In the genomic region with DNA sequence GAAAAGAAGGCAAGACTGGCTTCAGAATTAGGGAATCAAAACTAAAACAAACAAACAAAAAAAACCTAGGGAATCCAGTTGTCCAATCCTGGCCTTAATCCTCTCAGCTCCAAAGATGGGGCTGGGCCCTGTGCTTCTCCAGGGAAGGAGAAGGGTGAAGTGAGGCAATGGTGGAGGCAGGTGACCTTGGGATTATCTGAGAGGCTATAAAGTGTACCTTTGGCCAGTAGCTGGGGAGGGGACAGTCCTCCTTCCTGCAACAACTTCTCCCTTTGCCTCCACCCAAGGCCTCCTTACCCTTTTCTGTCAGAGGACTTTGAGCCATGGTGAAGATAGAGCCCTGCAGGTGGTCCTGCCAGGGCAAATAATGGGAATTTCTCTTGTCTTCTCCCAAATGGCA, we compare ENCODE assay signal across 11 mouse cellular contexts. TPM values are rescaled to one million over a fixed set of nuclear protein-coding genes. Genes with fewer than 3 reads are reported as not detected.
DNase-seq lines count a peak whose midpoint lies in the region; ATAC-seq and TF ChIP-seq lines count a peak whose summit lies in the region.
"Had no signal": no experiment of that assay in that cellular context is flagged by ENCODE, and none has a peak within 500 bp of the region (broad histone marks: within the 10 kb centered on the region; RNA-seq: fewer than 3 reads in every experiment).

No protein-coding gene starts in this region.

- no peak for TF ChIP-seq EP300 in heart, adult 2 months (IDR thresholded peaks at IDR 0.05; ENCODE audit: insufficient read depth, low read depth, low read length)

- DNase-seq in heart, adult 2 months: peak; percentile 17 to 34
- DNase-seq in heart, postnatal 25 days (ENCODE audit: low spot score): no peak
- DNase-seq in spleen, adult 2 months (ENCODE audit: low read depth in 1 of 2, low spot score in 2 of 2): no peak
- no peak for DNase-seq in spleen, adult 12 weeks (ENCODE audit: low spot score)
- DNase-seq in yolk sac, embryonic 10.5 days (ENCODE audit: low spot score): peak; percentile 85
- no peak for DNase-seq in retina, embryonic 14.5 days (ENCODE audit: low spot score)
- DNase-seq: retina, postnatal 1 day had no signal

- peak; percentile 54 for ATAC-seq in intestine, embryonic 16.5 days

- no peak; the same call in 1 of the 2 replicates for TF ChIP-seq POLR2A in heart, adult 2 months (IDR thresholded peaks at IDR 0.05; ENCODE audit: insufficient read depth, low read depth, low read length)
- no peak for TF ChIP-seq POLR2A in spleen, adult 2 months (IDR thresholded peaks at IDR 0.05; ENCODE audit: low read depth, low read length)

- H3K9me3 ChIP-seq in intestine, embryonic 16.5 days (ENCODE audit: control insufficient read depth, low read length): no peaks in the 10 kb centered on the region
- H3K9me3 ChIP-seq: embryonic facial prominence, embryonic 15.5 days; lung, embryonic 15.5 days had no signal

- peak overlapping the region; percentile 86 for H3K4me2 ChIP-seq in intestine, embryonic 16.5 days (ENCODE audit: low read depth, low read length)

- H3K36me3 ChIP-seq in heart, adult 2 months (ENCODE audit: control insufficient read depth, insufficient read depth, low read length): peaks cover 14% of the 10 kb centered on the region
- H3K36me3 ChIP-seq in spleen, adult 2 months (ENCODE audit: control insufficient read depth, insufficient read depth, low read length): peaks cover 10% of the 10 kb centered on the region
- H3K36me3 ChIP-seq in intestine, embryonic 16.5 days (ENCODE audit: control insufficient read depth, insufficient read depth, low read length): 0 out of 2 replicates have a peak, but pooled peaks cover under 1% of the 10 kb centered on the region

- peaks cover 1% of the 10 kb centered on the region; the same call in 1 of the 2 replicates for H3K79me2 ChIP-seq in heart, adult 2 months (replicated peaks; ENCODE audit: control insufficient read depth, insufficient read depth, low read length)

- H3K27me3 ChIP-seq in heart, adult 2 months (ENCODE audit: control insufficient read depth, insufficient read depth, low read length): no peaks in the 10 kb centered on the region
- H3K27me3 ChIP-seq in spleen, adult 2 months (ENCODE audit: control insufficient read depth, insufficient read depth, low read length): no peaks in the 10 kb centered on the region
- H3K27me3 ChIP-seq in intestine, embryonic 16.5 days (replicated peaks; ENCODE audit: control insufficient read depth, insufficient read depth, low read length): no peaks in the 10 kb centered on the region
- H3K27me3 ChIP-seq: CH12.LX; embryonic facial prominence, embryonic 15.5 days; lung, embryonic 15.5 days had no signal

- H3K4me1 ChIP-seq in heart, adult 2 months (ENCODE audit: control insufficient read depth, insufficient read depth, low read length): peaks cover 9% of the 10 kb centered on the region
- peaks cover 4% of the 10 kb centered on the region; the same call in 1 of the 2 replicates for H3K4me1 ChIP-seq in spleen, adult 2 months (ENCODE audit: control insufficient read depth, insufficient read depth, insufficient read length)
- peaks cover 16% of the 10 kb centered on the region for H3K4me1 ChIP-seq in intestine, embryonic 16.5 days (ENCODE audit: control insufficient read depth, insufficient read depth, low read length)

- H3K4me3 ChIP-seq in heart, adult 2 months: peak overlapping the region; percentile 99
- peak overlapping the region; percentile 5; the same call in 1 of the 2 replicates for H3K4me3 ChIP-seq in spleen, adult 2 months (ENCODE audit: extremely low read depth, insufficient read depth, insufficient read length)
- peak overlapping the region; percentile 87 for H3K4me3 ChIP-seq in intestine, embryonic 16.5 days (ENCODE audit: low read length)

- TF ChIP-seq CTCF in heart, adult 2 months (IDR thresholded peaks at IDR 0.05): no peak
- TF ChIP-seq CTCF in spleen, adult 2 months (IDR thresholded peaks at IDR 0.05; ENCODE audit: extremely low read depth, insufficient read depth, insufficient read length, insufficient replicate concordance): no peak

- peak overlapping the region; percentile 98 for H3K27ac ChIP-seq in heart, adult 2 months
- peak overlapping the region; percentile 23; the same call in 1 of the 2 replicates for H3K27ac ChIP-seq in spleen, adult 2 months (ENCODE audit: insufficient read depth, low read length)
- peak overlapping the region; percentile 89 for H3K27ac ChIP-seq in intestine, embryonic 16.5 days (ENCODE audit: low read length)
- H3K27ac ChIP-seq: embryonic facial prominence, embryonic 15.5 days; lung, embryonic 15.5 days had no signal

- peak overlapping the region; percentile 59; the same call in 1 of the 2 replicates for H3K9ac ChIP-seq in heart, adult 2 months (ENCODE audit: low read depth, low read length)
- H3K9ac ChIP-seq in intestine, embryonic 16.5 days (ENCODE audit: low read depth, low read length): no peak overlapping the region
- H3K9ac ChIP-seq: embryonic facial prominence, embryonic 15.5 days had no signal

- intact Hi-C loops in heart, adult 2 months (cut with DNase I): no loop called here
- intact Hi-C loops in heart, postnatal 25 days (cut with DNase I): no loop called here

RNA-seq across cellular contexts. Expression of a gene that starts 1.3 kb away (rescaled TPM):
- total RNA-seq in heart, adult 2 months (2021): 100 to 1,000 TPM in 1 of 2 experiments, 10 to 100 TPM in 1; 87.7 to 108 TPM
- polyA plus RNA-seq in heart, adult 2 months (2012; rRNA removed): 186 and 232 TPM in 2 replicates
- 100 to 1,000 TPM; 106 to 108 TPM for total RNA-seq in heart, postnatal 25 days (2021)
- 88.9 and 126 TPM in 2 replicates for polyA plus RNA-seq in spleen, adult 2 months (2012; rRNA removed)
- 105 and 126 TPM in 2 replicates for polyA plus RNA-seq in intestine, embryonic 16.5 days (2015; fragmentation: Nextera tagmentation; extraction: Ambion mirVana)

RNA-seq across cellular contexts. Expression of a gene that starts 8.2 kb away (rescaled TPM):
- 10 to 100 TPM; 18.9 to 19.7 TPM for total RNA-seq in heart, adult 2 months (2021)
- polyA plus RNA-seq in heart, adult 2 months (2012; rRNA removed): 14.7 and 28.1 TPM in 2 replicates
- 10 to 100 TPM; 17.1 to 17.9 TPM for total RNA-seq in heart, postnatal 25 days (2021)
- 18.9 and 19.4 TPM in 2 replicates for polyA plus RNA-seq in spleen, adult 2 months (2012; rRNA removed)
- 14.6 and 15.0 TPM in 2 replicates for polyA plus RNA-seq in intestine, embryonic 16.5 days (2015; fragmentation: Nextera tagmentation; extraction: Ambion mirVana)

RNA-seq across cellular contexts. Expression of a gene that starts 43.1 kb away (rescaled TPM):
- total RNA-seq in heart, adult 2 months (2021): 10 to 100 TPM; 47.9 to 54.9 TPM
- polyA plus RNA-seq in heart, adult 2 months (2012; rRNA removed): 22.9 and 39.2 TPM in 2 replicates
- total RNA-seq in heart, postnatal 25 days (2021): 10 to 100 TPM; 41.2 to 46.8 TPM
- polyA plus RNA-seq in spleen, adult 2 months (2012; rRNA removed): 25.4 and 34.1 TPM in 2 replicates
- 73.7 and 76.8 TPM in 2 replicates for polyA plus RNA-seq in intestine, embryonic 16.5 days (2015; fragmentation: Nextera tagmentation; extraction: Ambion mirVana)

RNA-seq across cellular contexts. Expression of a gene that starts 52.5 kb away (rescaled TPM):
- 1 to 10 TPM; 5.7 to 5.9 TPM for total RNA-seq in heart, adult 2 months (2021)
- polyA plus RNA-seq in heart, adult 2 months (2012; rRNA removed): 7.5 and 10.4 TPM in 2 replicates
- 1 to 10 TPM; 5.7 to 7.3 TPM for total RNA-seq in heart, postnatal 25 days (2021)
- polyA plus RNA-seq in spleen, adult 2 months (2012; rRNA removed): 5.3 and 5.5 TPM in 2 replicates
- polyA plus RNA-seq in intestine, embryonic 16.5 days (2015; fragmentation: Nextera tagmentation; extraction: Ambion mirVana): 7.5 and 7.8 TPM in 2 replicates

RNA-seq across cellular contexts. Expression of a gene that starts 52.6 kb away (rescaled TPM):
- total RNA-seq in heart, adult 2 months (2021): 1 to 10 TPM; 5.6 to 6.3 TPM
- 2.3 and 5.3 TPM in 2 replicates for polyA plus RNA-seq in heart, adult 2 months (2012; rRNA removed)
- total RNA-seq in heart, postnatal 25 days (2021): 1 to 10 TPM; 5.4 to 6.4 TPM
- polyA plus RNA-seq in spleen, adult 2 months (2012; rRNA removed): 2.2 and 2.4 TPM in 2 replicates
- polyA plus RNA-seq in intestine, embryonic 16.5 days (2015; fragmentation: Nextera tagmentation; extraction: Ambion mirVana): 2.7 and 2.9 TPM in 2 replicates

Comparison
In these comparisons a context has a peak if more than half of its experiments do, and no peak if none do; other contexts are left out.
1. DNase-seq: peak in heart, adult 2 months (2 of 2) and yolk sac, embryonic 10.5 days (single experiment); none in heart, postnatal 25 days (single experiment), spleen, adult 2 months (0 of 2), spleen, adult 12 weeks (single experiment) and retina, embryonic 14.5 days (single experiment).
2. H3K27ac ChIP-seq: peak in every context shown above with its lines; median percentile 98 in heart, adult 2 months; 89 in intestine, embryonic 16.5 days; 23 in spleen, adult 2 months.
3. H3K4me3 ChIP-seq: peak in every context shown above with its lines; median percentile 99 in heart, adult 2 months; 87 in intestine, embryonic 16.5 days; 5 in spleen, adult 2 months.